Mouse (Mus musculus): ENCODE data around the gene Gm20683. TPM values are rescaled to one million over a fixed set of nuclear protein-coding genes. Genes with fewer than 3 reads are reported as not detected.

The Gm20683 gene
- polyA plus RNA-seq, 1 experiment from 2014 or later, result 14.2 TPM

DNA sequence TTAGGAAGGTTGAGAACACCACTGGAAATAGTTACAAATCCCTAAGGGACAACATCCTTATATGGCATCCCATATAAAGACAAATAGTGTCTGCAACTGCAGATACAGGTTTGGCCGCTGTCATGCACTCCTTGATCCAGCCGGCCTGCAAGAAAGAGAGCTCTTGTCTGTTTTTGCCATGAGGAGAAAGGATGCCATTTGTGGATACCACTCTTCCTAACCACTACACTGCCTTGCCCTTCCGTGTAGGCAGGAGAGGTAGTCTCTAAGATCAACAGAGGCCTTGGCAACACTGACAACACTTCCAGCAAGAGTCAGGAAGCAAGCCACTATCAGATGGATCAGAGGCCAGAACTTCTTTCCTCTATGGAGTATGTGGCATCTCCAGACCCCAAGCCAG, 55.3 kb downstream of the Gm20683 start, which contains the start of gene Ccdc78:
Gene Ccdc78 (plus strand): TSS at position 301 of the 400 bp plus-strand sequence.
- Histone ChIP-seq H3K36me3 (ENCODE audit: control insufficient read depth, insufficient read depth) (peaks cover 10% of the 10 kb centered on the region; the same call in 1 of the 2 replicates), H3K4me1 (replicated peaks; ENCODE audit: control insufficient read depth, insufficient read depth, low read length) (peaks cover 28% of the 10 kb centered on the region), H3K4me2 (ENCODE audit: low read length) (peak within 1 kb of the TSS; percentile 84), H3K27me3 (replicated peaks; ENCODE audit: control insufficient read depth, insufficient read depth, low read length) (no peaks in the 10 kb centered on the region), H3K27ac (ENCODE audit: low read length) (peak within 1 kb of the TSS; percentile 86), H3K9ac (replicated peaks; ENCODE audit: low read depth, low read length) (peak within 1 kb of the TSS; percentile 72), H3K4me3 (replicated peaks; ENCODE audit: low read length) (peak within 1 kb of the TSS; percentile 75), H3K9me3 (ENCODE audit: control insufficient read depth, low read length) (no peaks in the 10 kb centered on the region)
- WGBS, result 88% methylated on average over 3 of the region's 3 CpGs
- no peak for ATAC-seq

- peaks cover 10% of the 10 kb centered on the region; the same call in 1 of the 2 replicates for H3K36me3 ChIP-seq (ENCODE audit: control insufficient read depth, insufficient read depth)
- peaks cover 18% of the 10 kb centered on the region for H3K4me1 ChIP-seq (replicated peaks; ENCODE audit: control insufficient read depth, insufficient read depth, low read length)
- peak within 1 kb of the TSS; percentile 75 for H3K4me3 ChIP-seq (replicated peaks; ENCODE audit: low read length)
- peak; percentile 86 for ATAC-seq
- no peaks in the 10 kb centered on the region for H3K27me3 ChIP-seq (replicated peaks; ENCODE audit: control insufficient read depth, insufficient read depth, low read length)
- peak within 1 kb of the TSS; percentile 72 for H3K9ac ChIP-seq (replicated peaks; ENCODE audit: low read depth, low read length)
- H3K4me2 ChIP-seq (ENCODE audit: low read length), result peak within 1 kb of the TSS; percentile 84
- H3K9me3 ChIP-seq (ENCODE audit: control insufficient read depth, low read length), result no peaks in the 10 kb centered on the region
- peak within 1 kb of the TSS; percentile 86 for H3K27ac ChIP-seq (ENCODE audit: low read length)
- WGBS, result under 1% methylated on average over 23 of the region's 23 CpGs
Measured at GRCm38 (mm10) chr17:25785281-25785745, 56.2 kb downstream of the Gm20683 start, which contains the start of gene Haghl. Haghl (minus strand) TSS chr17:25785673.

Small RNAs within 50 kb of the gene (microRNA-seq; reads per million reads assigned to microRNA genes)
- gene Mir3082, result not detected

Other genes with a start within 250 kb of the Gm20683 start
- gene Gng13, start 124.6 kb downstream of the Gm20683 start, polyA plus RNA-seq (2015; fragmentation: Nextera tagmentation; extraction: Ambion mirVana), result 2.2 and 3.3 TPM in 2 replicates
- 12.7 and 13.2 TPM in 2 replicates for gene Chtf18, start 114.3 kb downstream of the Gm20683 start, polyA plus RNA-seq (2015; fragmentation: Nextera tagmentation; extraction: Ambion mirVana)
- 28.1 and 29.1 TPM in 2 replicates for gene Rpusd1, start 114.1 kb downstream of the Gm20683 start, polyA plus RNA-seq (2015; fragmentation: Nextera tagmentation; extraction: Ambion mirVana)
- 0.17 TPM in 1 of 2 replicates, not detected in the other for gene Mslnl, start 105.7 kb downstream of the Gm20683 start, polyA plus RNA-seq (2015; fragmentation: Nextera tagmentation; extraction: Ambion mirVana)
- gene Msln, start 87.4 kb downstream of the Gm20683 start, polyA plus RNA-seq (2015; fragmentation: Nextera tagmentation; extraction: Ambion mirVana), result 0.27 and 0.85 TPM in 2 replicates
- 33.1 and 34.9 TPM in 2 replicates for gene Narfl, start 68.0 kb downstream of the Gm20683 start, polyA plus RNA-seq (2015; fragmentation: Nextera tagmentation; extraction: Ambion mirVana)
- 101 and 135 TPM in 2 replicates for gene Haghl, start 56.1 kb downstream of the Gm20683 start, polyA plus RNA-seq (2015; fragmentation: Nextera tagmentation; extraction: Ambion mirVana)
- 0.13 and 0.15 TPM in 2 replicates for gene Ccdc78, start 55.2 kb downstream of the Gm20683 start, polyA plus RNA-seq (2015; fragmentation: Nextera tagmentation; extraction: Ambion mirVana)
- gene Fam173a, start 48.9 kb downstream of the Gm20683 start, polyA plus RNA-seq (2015; fragmentation: Nextera tagmentation; extraction: Ambion mirVana), result 70.7 and 76.5 TPM in 2 replicates
- gene AC134908.4, start 46.1 kb downstream of the Gm20683 start, polyA plus RNA-seq (2015; fragmentation: Nextera tagmentation; extraction: Ambion mirVana), result 0.60 and 0.71 TPM in 2 replicates
- 26.8 and 34.0 TPM in 2 replicates for gene Metrn, start 44.6 kb downstream of the Gm20683 start, polyA plus RNA-seq (2015; fragmentation: Nextera tagmentation; extraction: Ambion mirVana)
- 33.0 and 43.5 TPM in 2 replicates for gene Fbxl16, start 32.7 kb downstream of the Gm20683 start, polyA plus RNA-seq (2015; fragmentation: Nextera tagmentation; extraction: Ambion mirVana)
- gene Wdr24, start 18.1 kb downstream of the Gm20683 start, polyA plus RNA-seq (2015; fragmentation: Nextera tagmentation; extraction: Ambion mirVana), result 36.5 and 37.3 TPM in 2 replicates
- 68.2 and 73.9 TPM in 2 replicates for gene Jmjd8, start 12.9 kb downstream of the Gm20683 start, polyA plus RNA-seq (2015; fragmentation: Nextera tagmentation; extraction: Ambion mirVana)
- 301 and 335 TPM in 2 replicates for gene Stub1, start 8.4 kb downstream of the Gm20683 start, polyA plus RNA-seq (2015; fragmentation: Nextera tagmentation; extraction: Ambion mirVana)
- 30.7 and 42.2 TPM in 2 replicates for gene Rhbdl1, start 4.5 kb downstream of the Gm20683 start, polyA plus RNA-seq (2015; fragmentation: Nextera tagmentation; extraction: Ambion mirVana)
- 15.8 and 20.3 TPM in 2 replicates for gene Rhot2, start 3.1 kb upstream of the Gm20683 start, polyA plus RNA-seq (2015; fragmentation: Nextera tagmentation; extraction: Ambion mirVana)
- 17.7 and 24.8 TPM in 2 replicates for gene Wdr90, start 19.7 kb upstream of the Gm20683 start, polyA plus RNA-seq (2015; fragmentation: Nextera tagmentation; extraction: Ambion mirVana)
- gene Mcrip2, start 27.0 kb upstream of the Gm20683 start, polyA plus RNA-seq (2015; fragmentation: Nextera tagmentation; extraction: Ambion mirVana), result 12.1 and 17.3 TPM in 2 replicates
- 48.9 and 59.7 TPM in 2 replicates for gene Mettl26, start 33.3 kb upstream of the Gm20683 start, polyA plus RNA-seq (2015; fragmentation: Nextera tagmentation; extraction: Ambion mirVana)
- 0.25 and 0.52 TPM in 2 replicates for gene Wfikkn1, start 39.1 kb upstream of the Gm20683 start, polyA plus RNA-seq (2015; fragmentation: Nextera tagmentation; extraction: Ambion mirVana)
- 56.6 and 59.2 TPM in 2 replicates for gene Rab40c, start 78.0 kb upstream of the Gm20683 start, polyA plus RNA-seq (2015; fragmentation: Nextera tagmentation; extraction: Ambion mirVana)
- 56.3 and 61.2 TPM in 2 replicates for gene Pigq, start 103.2 kb upstream of the Gm20683 start, polyA plus RNA-seq (2015; fragmentation: Nextera tagmentation; extraction: Ambion mirVana)
- not detected in 2 replicates for gene Nhlrc4, start 103.2 kb upstream of the Gm20683 start, polyA plus RNA-seq (2015; fragmentation: Nextera tagmentation; extraction: Ambion mirVana)
- 0.21 TPM in 1 of 2 replicates, not detected in the other for gene A930017K11Rik, start 110.8 kb upstream of the Gm20683 start, polyA plus RNA-seq (2015; fragmentation: Nextera tagmentation; extraction: Ambion mirVana)
- gene Capn15, start 144.0 kb upstream of the Gm20683 start, polyA plus RNA-seq (2015; fragmentation: Nextera tagmentation; extraction: Ambion mirVana), result 16.5 and 23.3 TPM in 2 replicates
- 34.6 and 39.9 TPM in 2 replicates for gene Rab11fip3, start 227.8 kb upstream of the Gm20683 start, polyA plus RNA-seq (2015; fragmentation: Nextera tagmentation; extraction: Ambion mirVana)
- 30.3 and 33.0 TPM in 2 replicates for gene Decr2, start 248.6 kb upstream of the Gm20683 start, polyA plus RNA-seq (2015; fragmentation: Nextera tagmentation; extraction: Ambion mirVana)

Measured in forebrain, embryonic 16.5 days (tissue).